Mouse (Mus musculus): ENCODE measurements around the gene Cdh13.

Cdh13 gene

DNA sequence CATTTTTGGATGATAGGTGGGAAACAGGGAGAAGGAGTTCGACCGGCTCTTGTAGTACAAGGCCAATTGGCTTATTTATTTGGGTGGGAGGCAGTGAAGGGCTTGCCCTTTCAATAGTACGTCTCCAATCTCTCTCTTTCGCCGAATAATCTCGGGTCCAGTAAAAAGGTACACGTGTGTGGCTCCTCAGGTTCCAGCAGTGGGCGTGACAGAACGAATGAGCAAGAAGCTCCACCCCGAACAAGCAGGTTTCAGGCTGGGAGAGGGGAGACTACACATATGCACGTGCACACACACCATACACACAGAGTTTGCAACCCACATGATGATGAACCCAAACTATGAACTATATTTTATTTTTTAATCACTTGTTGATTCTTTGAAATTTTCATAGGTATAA is 653.9 kb downstream of the Cdh13 start:
- no peak for DNase-seq (ENCODE audit: low spot score in 2 of 2)

DNA sequence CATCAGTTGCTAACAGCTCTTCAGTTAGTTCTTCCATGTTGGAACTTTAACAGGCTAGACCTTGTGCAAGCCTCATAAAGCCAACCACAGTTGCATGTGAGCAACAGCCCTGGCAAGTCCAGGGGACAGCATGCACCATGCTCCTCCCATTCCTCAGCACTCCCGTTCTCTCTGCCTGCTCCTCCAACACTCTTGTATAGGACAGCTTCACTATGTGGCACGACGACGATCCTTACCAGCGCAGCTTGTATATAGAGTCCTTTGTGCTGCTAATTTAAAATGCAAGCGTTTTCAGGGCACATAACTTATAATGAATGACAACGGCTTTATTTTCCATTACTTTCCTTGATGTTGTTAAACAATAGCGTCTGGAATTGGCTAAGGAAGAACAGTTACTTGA is 654.5 kb downstream of the Cdh13 start:
- DNase-seq (ENCODE audit: low spot score in 2 of 2) = no peak

DNA sequence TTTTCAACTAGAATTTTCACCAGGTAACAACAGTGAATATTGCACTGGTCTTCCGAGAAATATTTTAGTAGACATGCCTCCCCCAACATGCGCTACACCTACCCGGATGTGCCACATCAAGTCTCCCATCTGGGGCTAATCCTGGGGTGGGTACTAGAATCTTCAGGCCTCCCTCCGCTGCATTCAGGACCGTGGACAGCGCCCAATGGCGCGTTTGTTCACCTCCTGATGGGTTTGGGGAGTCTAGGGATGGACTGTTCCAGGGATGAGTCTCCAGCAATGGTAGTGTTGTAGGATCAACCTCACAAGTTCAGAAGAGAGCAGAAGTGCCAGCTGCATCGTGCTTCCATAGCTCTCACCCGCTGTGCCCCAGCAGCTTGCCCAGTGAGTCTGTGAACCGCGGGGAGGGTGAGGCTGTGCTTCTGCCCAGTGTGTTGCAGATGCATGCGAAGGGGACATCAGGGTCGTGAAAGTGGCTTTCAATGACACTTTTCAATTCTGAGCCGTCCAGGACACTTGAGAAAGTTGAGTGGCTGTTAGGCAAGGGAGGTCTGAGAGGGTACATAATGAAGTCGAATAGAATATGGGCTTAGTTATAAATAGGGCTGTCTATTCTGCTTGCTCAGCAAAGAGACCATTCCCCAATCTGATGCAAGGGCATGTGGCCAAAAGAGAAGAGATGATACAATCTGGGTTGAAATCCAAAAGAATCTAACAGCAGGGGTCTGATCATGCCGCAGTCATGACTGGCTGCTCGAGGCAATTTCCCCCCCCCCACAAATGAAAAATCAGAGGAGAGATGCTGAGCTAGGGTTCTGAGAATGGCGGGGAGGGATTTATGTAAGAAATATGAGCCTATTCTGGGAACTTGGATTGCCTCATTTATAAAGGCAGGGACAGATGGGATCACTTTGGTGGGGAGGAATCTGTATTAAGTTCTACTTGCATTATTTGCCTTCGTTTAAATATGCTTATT is 668.5 kb downstream of the Cdh13 start:
- no peak for DNase-seq (ENCODE audit: low spot score in 2 of 2)

DNA sequence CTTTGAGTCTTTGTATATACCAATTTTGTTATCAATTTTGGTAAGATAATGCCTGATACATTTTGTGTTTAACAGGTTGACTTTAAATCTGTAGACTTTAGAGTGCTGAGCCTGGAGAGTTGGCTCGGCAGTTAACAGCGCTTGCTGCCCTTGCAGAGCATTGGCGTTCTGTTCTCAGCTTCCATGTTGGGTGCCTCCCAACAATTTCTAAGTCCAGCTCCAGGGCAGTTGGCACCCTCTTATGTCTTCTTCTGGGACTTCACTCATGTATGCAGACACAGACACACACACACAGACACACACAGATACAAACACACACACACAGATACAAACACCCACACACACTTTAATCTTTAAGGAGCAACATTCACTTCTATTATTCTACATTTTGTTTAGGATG is 672.6 kb downstream of the Cdh13 start:
- no peak for DNase-seq (ENCODE audit: low spot score in 2 of 2)

DNA sequence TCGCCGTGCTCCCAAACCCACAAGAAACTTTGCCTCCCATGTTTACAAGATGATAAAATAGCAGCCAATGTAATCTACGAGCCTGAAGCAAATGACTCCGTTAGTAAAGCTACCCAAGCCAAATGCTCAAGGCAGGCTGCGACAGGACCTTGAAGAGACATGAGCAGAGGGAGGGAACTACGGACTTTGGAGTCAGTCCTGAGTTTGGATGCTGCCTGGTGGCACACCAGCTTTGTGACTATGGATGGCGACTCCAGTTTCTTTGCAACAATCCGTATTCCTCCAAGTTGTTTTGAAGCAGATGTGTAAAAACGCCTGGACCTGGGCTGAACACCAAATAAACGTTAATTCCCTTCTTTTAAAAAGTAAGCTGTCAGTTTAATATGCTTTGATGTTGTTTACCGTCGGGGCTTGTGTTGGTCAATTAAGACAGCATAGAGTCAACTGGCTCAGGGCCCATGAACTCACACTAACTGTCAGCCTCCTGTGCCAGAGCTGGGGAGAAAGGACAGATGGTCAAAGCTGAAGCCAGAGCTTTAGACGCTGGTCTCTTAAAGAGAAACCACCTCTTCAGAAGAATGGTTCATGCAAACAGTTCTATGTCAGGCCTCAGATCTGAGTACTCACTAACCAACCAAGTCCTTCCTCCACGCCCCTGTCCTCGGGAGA is 678.5 kb downstream of the Cdh13 start:
- DNase-seq (ENCODE audit: low spot score in 2 of 2) = no peak

DNA sequence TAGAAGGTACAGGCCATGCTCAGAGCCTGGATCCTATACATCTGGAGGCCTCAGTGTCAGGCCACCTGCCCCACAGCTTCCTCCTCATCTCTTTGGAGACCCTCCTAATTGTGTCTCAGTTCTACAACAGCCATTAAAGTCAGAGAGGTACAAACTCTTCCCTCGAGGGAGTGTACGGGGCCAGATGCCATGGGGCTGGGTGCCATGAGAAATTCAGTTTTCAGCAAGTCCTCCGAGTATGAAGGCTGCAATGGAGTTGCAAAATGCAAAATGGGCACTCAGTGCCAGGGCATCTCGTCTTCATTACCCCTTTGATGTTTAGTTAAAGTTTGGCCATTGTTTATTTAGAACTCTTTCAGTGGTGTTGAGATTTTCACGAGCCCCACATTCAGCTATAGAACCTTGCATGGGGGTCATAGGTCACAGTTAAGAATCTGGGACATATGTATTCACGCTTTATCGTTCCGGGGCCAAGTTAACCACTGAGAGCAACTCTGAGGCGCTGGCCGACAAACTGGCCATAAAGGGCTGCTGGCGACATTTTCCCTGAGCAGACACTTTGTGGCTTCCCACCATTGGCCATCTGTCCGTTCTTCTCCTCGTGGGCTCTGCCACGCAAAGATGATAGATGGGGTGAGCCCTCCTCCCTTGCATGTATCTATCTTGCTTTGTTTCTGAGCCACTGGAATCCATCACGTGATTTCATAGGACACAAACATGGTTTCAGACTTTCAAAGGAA is 681.7 kb downstream of the Cdh13 start:
- no peak for DNase-seq (ENCODE audit: low spot score in 2 of 2)

DNA sequence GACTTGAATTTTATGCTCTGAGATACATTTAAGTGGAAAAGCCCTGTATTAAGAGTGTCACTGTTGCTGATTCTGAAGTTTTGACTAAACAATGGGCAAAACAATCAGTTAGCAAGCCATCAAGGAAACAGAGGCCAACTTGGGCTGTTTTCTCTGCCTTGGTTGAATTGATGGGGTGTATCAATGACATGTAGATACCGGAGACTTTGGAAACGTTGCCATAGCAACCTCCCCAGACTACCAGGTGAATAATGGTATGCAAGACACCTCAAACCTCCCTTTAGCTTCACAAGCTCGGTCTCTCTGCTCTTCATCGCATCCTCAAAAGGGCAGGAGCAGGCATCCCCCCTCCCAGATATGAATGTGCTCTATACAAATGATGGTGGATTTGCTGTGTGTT is 685.4 kb downstream of the Cdh13 start:
- no peak for DNase-seq (ENCODE audit: low spot score in 2 of 2)

DNA sequence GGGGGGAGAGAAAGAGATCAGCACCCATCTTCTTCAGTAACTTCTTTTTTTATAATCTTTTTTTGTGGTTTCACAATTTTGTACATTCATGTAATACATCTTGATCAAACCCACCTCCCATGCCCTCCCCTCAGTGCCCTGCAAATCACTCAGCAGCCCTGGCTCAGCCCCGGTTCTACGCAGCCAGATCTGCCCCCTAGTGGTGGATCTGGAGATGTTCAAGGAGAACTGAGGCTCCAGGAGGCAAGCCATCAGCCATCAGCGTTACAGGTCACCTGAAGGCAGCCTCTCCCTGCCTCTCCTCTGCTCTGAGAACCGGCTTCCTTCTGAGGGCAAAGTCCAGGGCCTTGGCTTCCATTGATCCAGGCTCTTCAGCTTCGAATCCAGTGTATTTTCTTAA is 696.3 kb downstream of the Cdh13 start:
- no peak for DNase-seq (ENCODE audit: low spot score in 2 of 2)

DNA sequence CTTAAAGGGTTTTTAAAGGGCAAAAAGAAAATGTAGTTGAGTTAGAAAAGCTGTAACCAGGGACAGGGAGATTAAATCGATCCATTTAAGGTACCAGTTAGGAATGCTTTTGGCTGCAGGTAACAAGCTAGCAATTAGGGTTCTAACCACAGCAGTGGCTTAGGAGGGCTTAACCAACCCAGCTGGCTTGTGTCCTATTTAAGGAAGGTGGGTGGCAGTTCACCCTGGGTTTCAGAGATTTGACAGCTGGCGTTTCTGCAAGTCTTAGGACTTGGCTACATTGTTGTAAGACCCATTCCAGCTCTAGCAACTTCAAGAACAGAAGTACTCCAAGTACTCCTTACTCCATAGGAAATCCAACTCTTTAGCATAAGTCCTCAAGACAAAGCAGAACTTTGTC is 700.2 kb downstream of the Cdh13 start:
- no peak for DNase-seq (ENCODE audit: low spot score in 2 of 2)

DNA sequence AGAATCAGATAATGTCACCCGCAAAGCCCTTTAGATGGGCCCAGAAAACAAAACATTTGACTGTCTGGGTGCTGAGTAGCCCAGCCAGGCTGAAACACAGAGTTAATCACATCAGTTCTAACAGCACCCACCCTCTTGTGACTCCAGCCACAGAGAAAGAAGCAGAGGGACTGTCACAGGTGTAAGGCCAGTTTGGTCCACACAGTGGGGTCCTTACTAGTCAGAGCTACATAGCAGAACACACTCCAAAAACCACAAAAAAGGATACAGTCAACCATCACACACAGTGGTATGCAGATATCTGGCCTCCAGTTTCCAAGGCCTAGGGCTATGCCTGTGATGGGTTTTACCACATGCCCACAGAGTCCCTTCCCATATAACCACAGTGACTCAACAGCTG is 703.3 kb downstream of the Cdh13 start:
- DNase-seq (ENCODE audit: low spot score in 2 of 2) = no peak

DNA sequence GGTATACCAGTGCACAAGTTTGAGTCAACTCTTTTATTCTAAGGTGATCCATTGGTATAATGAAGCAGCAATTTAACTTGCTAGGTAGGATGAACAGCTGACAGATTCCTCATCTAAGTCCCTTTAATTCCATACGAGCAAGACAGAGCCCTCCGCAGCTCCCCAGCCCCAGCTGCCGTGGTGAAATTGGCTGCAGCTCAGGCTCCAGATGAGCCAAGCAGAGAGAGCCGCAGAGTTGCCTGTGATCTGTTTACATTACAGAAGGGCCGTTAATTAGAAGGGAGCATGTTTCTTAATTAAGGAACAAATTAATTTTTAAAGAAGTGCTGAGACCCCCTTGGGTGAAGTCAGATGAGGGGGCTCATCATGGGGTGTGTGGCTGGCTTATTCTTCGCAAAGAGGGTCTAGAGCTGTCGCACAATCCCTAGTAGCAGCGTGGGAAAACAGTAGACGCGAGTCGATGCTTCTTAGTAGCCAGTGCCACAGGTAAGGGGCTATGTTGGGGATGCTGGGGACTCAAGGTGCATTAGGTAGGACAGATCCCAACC is 712.2 kb downstream of the Cdh13 start:
- DNase-seq (ENCODE audit: low spot score in 2 of 2) = no peak

DNA sequence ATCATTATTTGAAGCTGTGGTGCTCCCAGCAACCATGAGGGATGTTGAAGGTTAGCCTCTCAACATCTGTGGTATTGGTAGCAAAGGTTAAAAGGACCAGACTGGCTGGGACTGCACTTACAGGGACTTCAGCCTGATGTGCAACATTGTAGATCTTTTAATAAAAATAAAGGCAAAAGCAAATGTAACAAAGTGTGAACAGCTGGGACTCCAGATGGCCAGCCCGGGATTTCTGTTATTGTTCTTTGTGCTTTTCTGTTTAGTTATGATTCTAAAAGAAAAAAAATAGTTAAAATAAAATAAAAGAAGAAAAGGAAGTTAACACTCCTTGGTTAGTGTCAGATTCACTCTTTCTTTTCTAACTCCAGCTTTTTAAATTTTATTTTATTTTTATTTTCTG is 717.1 kb downstream of the Cdh13 start:
- no peak for DNase-seq (ENCODE audit: low spot score in 2 of 2)

DNA sequence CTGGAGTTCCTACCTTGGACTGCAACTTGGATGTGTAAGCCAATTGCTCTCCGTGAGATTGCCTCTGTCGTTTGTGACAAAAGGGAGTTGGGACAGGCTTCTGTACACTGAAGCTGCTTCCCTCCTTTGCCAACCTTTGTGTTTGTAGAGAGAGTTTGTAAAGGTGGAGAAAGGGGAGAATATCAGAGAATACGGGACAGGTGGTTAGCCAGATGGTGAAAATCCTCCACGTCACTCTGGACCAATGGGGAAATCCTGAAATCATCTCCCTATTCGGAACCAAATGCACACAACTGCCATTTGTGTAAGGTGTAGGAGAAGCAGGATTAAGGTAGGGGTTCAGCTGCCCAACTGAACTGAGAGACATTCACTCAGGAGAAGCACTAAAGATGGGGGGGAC is 721.3 kb downstream of the Cdh13 start:
- no peak for DNase-seq (ENCODE audit: low spot score in 2 of 2)

DNA sequence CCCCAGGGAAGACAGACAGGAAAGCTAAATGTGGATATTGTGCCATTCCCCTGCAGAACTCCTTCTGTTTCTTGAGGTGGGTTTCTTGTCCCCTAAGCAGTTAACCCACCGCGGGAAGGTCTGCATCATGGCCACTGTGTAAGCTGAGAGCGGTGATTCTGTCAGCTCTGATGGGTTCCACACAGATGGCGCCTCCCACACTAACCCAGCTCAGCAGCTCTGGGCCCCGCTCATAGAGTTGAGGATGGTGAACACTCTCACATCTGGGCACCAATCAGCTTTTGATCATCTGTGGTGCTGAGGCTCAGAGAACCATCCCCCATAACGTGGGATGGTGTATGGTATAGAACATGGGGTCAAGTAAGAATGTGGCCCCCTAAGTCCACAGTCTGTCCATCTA is 735.1 kb downstream of the Cdh13 start:
- no peak for DNase-seq (ENCODE audit: low spot score in 2 of 2)

DNA sequence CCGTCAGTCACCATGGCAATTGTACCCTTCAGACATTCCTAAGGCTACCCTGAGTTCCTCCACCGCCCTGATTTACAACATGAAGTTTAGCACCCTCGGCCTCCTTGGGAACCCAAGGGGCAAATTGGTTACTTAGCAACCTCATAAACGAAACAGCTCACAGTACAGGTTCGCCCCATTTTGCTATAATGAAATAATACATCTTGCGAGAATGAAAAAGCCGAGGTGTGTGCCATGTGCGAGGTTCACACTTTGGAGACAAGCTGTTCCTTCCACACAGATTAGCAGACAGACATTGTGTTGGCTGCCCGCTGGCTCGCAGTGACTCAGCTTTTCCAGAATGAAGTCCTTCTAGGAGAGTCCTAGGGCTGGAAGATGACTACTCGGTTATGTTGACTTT is 737.2 kb downstream of the Cdh13 start:
- DNase-seq (ENCODE audit: low spot score in 2 of 2) = peak; percentile 78 to 79

DNA sequence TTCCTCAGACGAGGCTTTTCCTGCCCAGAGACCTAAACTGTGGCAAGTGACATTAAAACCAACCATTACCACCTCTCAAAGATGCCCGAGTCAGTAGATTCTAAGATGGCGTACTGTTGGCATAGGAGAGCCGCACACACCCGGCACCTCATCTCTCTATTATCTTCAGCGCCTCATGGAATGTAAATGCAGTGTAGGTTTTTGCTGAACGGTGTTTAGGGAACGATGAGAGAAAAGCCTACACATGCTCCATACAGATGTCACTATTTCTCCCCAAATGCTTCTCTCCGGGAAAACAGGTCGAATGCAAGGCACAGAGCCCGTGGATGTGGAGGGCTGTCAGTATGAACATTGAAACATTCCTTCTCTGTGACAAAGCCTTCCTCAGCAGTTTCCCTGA is 737.9 kb downstream of the Cdh13 start:
- no peak for DNase-seq (ENCODE audit: low spot score in 2 of 2)

DNA sequence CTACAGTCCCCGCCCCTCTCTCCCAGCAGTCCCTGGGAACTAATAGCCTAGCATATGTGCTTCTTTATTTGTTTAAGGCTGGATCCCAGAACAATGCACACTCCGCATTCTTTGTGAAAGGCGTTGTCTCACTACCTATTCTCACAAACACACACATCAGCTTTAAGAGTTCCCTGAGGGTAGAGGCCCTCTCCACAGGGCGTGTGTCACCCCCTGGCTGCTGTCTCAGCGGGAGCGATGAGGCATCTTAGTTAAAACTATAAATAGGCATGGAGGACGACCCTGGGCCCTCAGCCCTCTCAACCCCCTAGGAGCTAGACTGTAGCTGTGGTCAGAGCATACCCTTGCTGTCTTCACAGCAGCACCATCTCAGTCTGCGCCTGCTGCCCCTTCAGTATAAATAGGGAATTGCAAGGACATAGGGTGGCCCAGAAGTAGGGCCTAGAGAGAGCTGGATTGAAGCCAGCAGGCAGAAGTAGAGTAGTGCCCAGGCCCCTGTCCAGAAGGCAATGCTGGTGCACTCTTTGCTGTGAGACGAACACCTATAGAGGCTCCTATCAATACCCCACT is 738.9 kb downstream of the Cdh13 start:
- no peak for DNase-seq (ENCODE audit: low spot score in 2 of 2)

DNA sequence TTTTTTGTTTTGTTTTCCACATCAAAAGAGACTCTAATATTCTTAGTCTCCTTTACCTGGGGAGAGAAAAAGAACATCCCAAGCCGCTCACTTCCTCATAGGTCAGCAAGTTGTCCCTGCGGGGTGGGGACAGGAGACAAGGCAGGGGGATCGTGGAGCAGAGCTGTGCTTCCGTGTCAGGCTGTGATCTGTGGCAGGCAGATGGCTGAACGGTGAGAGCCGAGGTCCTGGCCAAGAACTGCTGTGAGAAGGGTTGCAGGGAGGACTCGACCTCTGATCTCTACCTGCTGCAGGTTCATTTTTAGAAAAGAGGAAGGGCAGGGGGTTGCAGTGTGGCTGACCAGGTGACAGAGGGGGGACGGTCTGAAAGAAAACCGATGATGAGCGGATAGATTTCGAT is 749.9 kb downstream of the Cdh13 start:
- DNase-seq (ENCODE audit: low spot score in 2 of 2) = no peak

DNA sequence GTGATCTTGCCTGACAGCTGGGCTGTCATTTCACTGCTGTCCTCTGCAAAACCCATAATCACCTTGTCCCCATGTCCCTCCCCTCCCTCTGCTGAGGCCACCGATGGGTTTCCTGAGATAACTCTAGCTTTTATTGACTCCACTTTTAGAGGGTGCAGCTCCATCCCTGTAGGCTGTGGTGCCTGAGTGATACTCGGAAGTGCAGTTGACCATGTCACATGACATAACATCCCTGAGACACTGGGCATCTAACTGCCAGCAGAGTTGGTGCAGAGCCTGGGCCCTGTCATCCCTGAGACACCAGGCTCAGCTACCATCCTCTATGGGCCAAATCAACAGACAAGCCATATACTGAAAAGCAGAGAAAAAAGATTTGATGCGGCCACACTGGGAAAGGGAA is 750.5 kb downstream of the Cdh13 start:
- DNase-seq (ENCODE audit: low spot score in 2 of 2) = no peak

DNA sequence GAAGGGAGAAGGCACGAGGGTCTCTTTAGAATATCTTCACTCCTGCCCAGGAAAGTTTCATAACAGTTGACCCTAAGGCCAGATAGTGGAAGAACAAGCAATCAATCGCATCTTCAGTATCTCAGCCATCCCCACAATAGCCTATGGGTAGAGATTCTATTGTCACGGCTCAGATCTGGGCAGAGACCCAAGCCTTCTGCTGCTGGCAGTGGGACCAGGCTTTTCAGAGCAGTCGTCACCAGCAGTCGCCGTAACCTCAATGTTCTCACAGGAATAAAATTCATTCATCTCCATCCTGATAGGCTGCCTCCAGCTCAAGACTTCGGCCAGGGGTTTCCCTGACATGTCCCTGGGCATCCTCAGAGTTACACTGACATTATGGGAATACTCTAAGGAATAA is 751.6 kb downstream of the Cdh13 start:
- peak; percentile 34 to 50 for DNase-seq (ENCODE audit: low spot score in 2 of 2)

DNA sequence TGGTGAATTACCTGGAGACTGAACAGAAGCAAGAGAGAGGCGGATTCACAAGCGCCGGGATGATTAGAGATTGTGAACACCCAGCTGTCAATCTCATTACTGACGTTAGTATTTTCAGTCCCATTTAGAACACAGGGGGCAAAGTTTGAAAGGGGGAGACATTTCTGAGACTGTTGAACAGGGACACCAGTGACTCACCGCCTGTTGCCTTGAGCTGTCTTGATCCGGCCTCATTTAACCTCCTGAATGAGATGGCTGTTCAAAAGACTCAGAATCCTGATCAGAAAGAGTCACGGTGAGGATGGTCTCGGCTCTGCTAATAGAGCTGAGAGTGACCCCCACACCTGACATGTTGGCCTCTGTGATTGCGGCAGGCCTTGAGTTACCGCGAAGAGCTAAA is 754.0 kb downstream of the Cdh13 start:
- no peak for DNase-seq (ENCODE audit: low spot score in 2 of 2)

DNA sequence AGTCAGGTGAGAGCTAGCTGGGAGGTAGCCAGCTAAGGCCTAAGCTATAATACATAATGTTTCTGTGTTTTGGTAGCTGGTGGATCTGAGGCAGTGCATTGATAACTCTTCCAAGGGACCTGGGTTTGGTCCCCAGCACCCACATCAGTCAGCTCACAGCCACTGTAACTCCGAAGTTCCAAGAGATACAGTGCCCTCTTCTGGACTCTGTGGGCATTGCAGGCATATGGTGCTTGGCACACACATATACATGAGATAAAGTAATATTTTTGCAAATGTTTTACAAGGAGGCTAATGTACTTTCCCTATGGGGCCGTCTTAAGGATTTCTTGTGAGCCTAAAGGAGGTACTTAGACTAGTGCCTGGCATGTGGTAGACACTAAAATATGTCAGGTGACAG is 755.8 kb downstream of the Cdh13 start:
- no peak for DNase-seq (ENCODE audit: low spot score in 2 of 2)

Measured in right cerebral cortex, postnatal 36 days (tissue).